Mouse (Mus musculus) CD4-positive naive resting alpha-beta T cell, adult 57 days (primary cell): ENCODE results near the gene Birc3. TPM values are rescaled to one million over a fixed set of nuclear protein-coding genes. Genes with fewer than 3 reads are reported as not detected.

ENCODE experiments used
- total RNA-seq: library from RNA; stranded (reverse); gene quantifications from one replicate; pipeline ENCODE4 v1.2.4, GENCODE M21; 2023

Birc3 gene
- 250 TPM for total RNA-seq

GRCm38 (mm10) chr9:7872775-7873439, at the start of gene Birc3:
Gene Birc3, minus strand, starts transcription at chr9:7873186.

GRCm38 (mm10) chr9:7836905-7837805, 35.8 kb downstream of the Birc3 start, which contains the start of gene Birc2:
Gene Birc2, minus strand, starts transcription at chr9:7837064.

Other genes starting within 250 kb of the Birc3 start
- not detected for gene Mmp20, start 245.0 kb downstream of the Birc3 start, total RNA-seq
- not detected for gene Mmp7, start 181.1 kb downstream of the Birc3 start, total RNA-seq
- 89.0 TPM for gene Tmem123, start 109.1 kb downstream of the Birc3 start, total RNA-seq
- gene Birc2, start 36.1 kb downstream of the Birc3 start, total RNA-seq = 127 TPM
- 0.98 TPM for gene Yap1, start 131.4 kb upstream of the Birc3 start, total RNA-seq
- not detected for gene Cfap300, start 169.6 kb upstream of the Birc3 start, total RNA-seq